Mouse (Mus musculus): ENCODE results near the gene Pdlim7. TPM values are rescaled to one million over a fixed set of nuclear protein-coding genes. Genes with fewer than 3 reads are reported as not detected.
A peak's percentile ranks its signal among the peaks of the same experiment; 100 is the strongest.

Pdlim7 gene
- polyA plus RNA-seq, 1 experiment from 2014 or later, result 240 TPM

DNA sequence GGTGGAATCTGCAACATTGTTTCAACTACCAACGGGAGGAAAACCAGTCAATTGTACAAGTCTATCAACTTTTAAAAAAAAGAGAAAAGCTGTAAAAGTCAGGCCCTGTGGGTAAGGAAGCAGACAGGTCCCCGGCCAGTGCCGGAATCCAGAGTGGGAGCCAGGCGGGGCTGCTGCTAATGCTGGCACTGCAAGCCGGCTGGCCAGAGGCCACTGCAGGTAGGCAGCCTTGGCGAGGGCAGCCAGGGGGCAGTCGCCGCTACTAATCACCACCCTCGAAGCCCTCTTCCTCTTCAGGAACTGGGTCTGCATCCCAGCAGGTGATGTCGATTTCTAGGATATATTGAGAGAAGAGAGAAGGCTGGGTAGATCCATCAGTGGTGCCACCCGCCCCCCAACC is 39.5 kb downstream of the Pdlim7 start:
- Histone ChIP-seq H3K4me2 (ENCODE audit: low read depth, low read length) (no peak overlapping the region), H3K9me3 (replicated peaks; ENCODE audit: control insufficient read depth, low read length) (no peaks in the 10 kb centered on the region)
- WGBS, result 70% methylated on average over 11 of the region's 11 CpGs

GRCm38 (mm10) chr13:55473076-55473831 is 40.2 kb downstream of the Pdlim7 start:
- H3K9ac ChIP-seq (ENCODE audit: low read length), result peak overlapping the region; percentile 79
- peak overlapping the region; percentile 31; the same call in 1 of the 2 replicates for H3K27ac ChIP-seq (ENCODE audit: low read length)

More for the DNA sequence above, 39.5 kb downstream of the Pdlim7 start:
- Histone ChIP-seq H3K4me1 (ENCODE audit: control insufficient read depth, insufficient read depth, low read length) (peaks cover 17% of the 10 kb centered on the region), H3K27ac (ENCODE audit: low read length) (no peak overlapping the region), H3K27me3 (ENCODE audit: control insufficient read depth, insufficient read depth, low read length) (peaks cover 4% of the 10 kb centered on the region; the same call in 1 of the 2 replicates), H3K4me3 (replicated peaks; ENCODE audit: low read length) (no peak overlapping the region), H3K9ac (ENCODE audit: low read length) (no peak overlapping the region), H3K36me3 (ENCODE audit: control insufficient read depth, insufficient read depth, low read length) (peaks cover 15% of the 10 kb centered on the region)
- ATAC-seq (ENCODE audit: insufficient read depth, low FRiP score), result no peak

GRCm38 (mm10) chr13:55472132-55473022 is 41.1 kb downstream of the Pdlim7 start:
- under 1% methylated on average over 87 of the region's 103 CpGs for WGBS
- peak; percentile 48 for ATAC-seq (ENCODE audit: insufficient read depth, low FRiP score)
- Histone ChIP-seq H3K9ac (ENCODE audit: low read length) (peak overlapping the region; percentile 79), H3K4me3 (replicated peaks; ENCODE audit: low read length) (peak overlapping the region; percentile 59), H3K4me2 (ENCODE audit: low read depth, low read length) (peak overlapping the region; percentile 100), H3K9me3 (replicated peaks; ENCODE audit: control insufficient read depth, low read length) (no peaks in the 10 kb centered on the region), H3K27me3 (ENCODE audit: control insufficient read depth, insufficient read depth, low read length) (peaks cover 4% of the 10 kb centered on the region; the same call in 1 of the 2 replicates), H3K4me1 (ENCODE audit: control insufficient read depth, insufficient read depth, low read length) (peaks cover 17% of the 10 kb centered on the region), H3K36me3 (ENCODE audit: control insufficient read depth, insufficient read depth, low read length) (peaks cover 14% of the 10 kb centered on the region), H3K27ac (ENCODE audit: low read length) (peak overlapping the region; percentile 31)

More at GRCm38 (mm10) chr13:55473076-55473831, 40.2 kb downstream of the Pdlim7 start:
- H3K4me3 ChIP-seq (replicated peaks; ENCODE audit: low read length), result peak overlapping the region; percentile 59
- no peak for ATAC-seq (ENCODE audit: insufficient read depth, low FRiP score)
- H3K36me3 ChIP-seq (ENCODE audit: control insufficient read depth, insufficient read depth, low read length), result peaks cover 15% of the 10 kb centered on the region
- H3K4me1 ChIP-seq (ENCODE audit: control insufficient read depth, insufficient read depth, low read length), result peaks cover 17% of the 10 kb centered on the region
- 30% methylated on average over 18 of the region's 18 CpGs for WGBS
- H3K4me2 ChIP-seq (ENCODE audit: low read depth, low read length), result peak overlapping the region; percentile 100
- no peaks in the 10 kb centered on the region for H3K9me3 ChIP-seq (replicated peaks; ENCODE audit: control insufficient read depth, low read length)
- H3K27me3 ChIP-seq (ENCODE audit: control insufficient read depth, insufficient read depth, low read length), result peaks cover 4% of the 10 kb centered on the region; the same call in 1 of the 2 replicates

DNA sequence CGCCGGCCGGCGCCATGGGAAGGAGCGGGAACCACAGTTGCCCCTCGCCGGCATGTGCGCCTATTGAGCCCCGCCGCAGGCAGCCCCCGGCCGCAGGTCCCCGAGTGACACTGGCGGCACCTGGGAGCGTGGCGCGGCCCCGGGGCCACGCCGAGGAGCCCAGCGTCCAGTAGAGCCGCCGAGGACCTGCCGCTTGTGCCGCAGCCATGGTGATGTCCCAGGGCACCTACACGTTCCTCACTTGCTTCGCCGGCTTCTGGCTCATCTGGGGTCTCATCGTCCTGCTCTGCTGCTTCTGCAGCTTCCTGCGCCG is 41.7 kb downstream of the Pdlim7 start:
- Histone ChIP-seq H3K4me3 (replicated peaks; ENCODE audit: low read length) (peak overlapping the region; percentile 59), H3K4me1 (ENCODE audit: control insufficient read depth, insufficient read depth, low read length) (peaks cover 17% of the 10 kb centered on the region), H3K36me3 (ENCODE audit: control insufficient read depth, insufficient read depth, low read length) (peaks cover 9% of the 10 kb centered on the region), H3K4me2 (ENCODE audit: low read depth, low read length) (peak overlapping the region; percentile 100), H3K27me3 (ENCODE audit: control insufficient read depth, insufficient read depth, low read length) (peaks cover 4% of the 10 kb centered on the region; the same call in 1 of the 2 replicates), H3K9me3 (replicated peaks; ENCODE audit: control insufficient read depth, low read length) (no peaks in the 10 kb centered on the region), H3K9ac (ENCODE audit: low read length) (peak overlapping the region; percentile 79), H3K27ac (ENCODE audit: low read length) (peak overlapping the region; percentile 23; the same call in 1 of the 2 replicates)
- ATAC-seq (ENCODE audit: insufficient read depth, low FRiP score), result peak; percentile 14; the same call in 1 of the 2 replicates
- WGBS, result under 1% methylated on average over 31 of the region's 31 CpGs

DNA sequence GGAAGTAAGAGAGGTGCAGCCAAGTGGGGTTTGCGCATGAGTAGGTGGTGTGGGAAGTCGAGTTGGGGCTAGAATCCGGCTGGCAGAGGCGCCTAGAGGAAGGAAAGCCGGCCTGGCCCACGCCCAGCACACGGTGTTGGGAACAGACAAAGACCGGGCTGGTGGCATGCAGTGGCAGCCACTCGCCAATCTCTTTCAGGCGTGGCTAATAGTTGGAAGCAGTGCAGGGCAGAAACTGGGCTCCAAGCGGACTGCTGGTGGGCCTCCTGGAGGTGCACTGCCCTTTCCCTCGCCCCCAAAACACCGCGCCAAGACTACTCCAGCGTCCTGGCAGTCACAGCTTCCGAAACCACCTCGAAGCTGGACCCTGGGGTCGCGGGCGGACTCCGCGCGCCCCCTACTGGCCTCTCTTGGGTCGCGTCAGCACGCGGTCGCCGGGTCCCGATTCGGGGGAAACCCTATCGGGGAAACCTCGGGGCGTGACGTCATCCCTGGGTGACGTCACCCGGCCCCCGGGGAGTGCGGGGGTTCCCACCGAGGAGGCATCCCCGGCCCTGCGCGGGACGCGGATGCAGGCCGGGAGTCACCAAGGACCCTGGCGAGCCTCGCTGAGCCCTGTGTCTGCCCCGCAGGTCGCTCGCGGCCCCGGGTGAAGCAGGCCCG is 42.2 kb downstream of the Pdlim7 start:
- peak; percentile 71 for ATAC-seq (ENCODE audit: insufficient read depth, low FRiP score)
- Histone ChIP-seq H3K27ac (ENCODE audit: low read length) (peak overlapping the region; percentile 23; the same call in 1 of the 2 replicates), H3K36me3 (ENCODE audit: control insufficient read depth, insufficient read depth, low read length) (peaks cover 8% of the 10 kb centered on the region)

DNA sequence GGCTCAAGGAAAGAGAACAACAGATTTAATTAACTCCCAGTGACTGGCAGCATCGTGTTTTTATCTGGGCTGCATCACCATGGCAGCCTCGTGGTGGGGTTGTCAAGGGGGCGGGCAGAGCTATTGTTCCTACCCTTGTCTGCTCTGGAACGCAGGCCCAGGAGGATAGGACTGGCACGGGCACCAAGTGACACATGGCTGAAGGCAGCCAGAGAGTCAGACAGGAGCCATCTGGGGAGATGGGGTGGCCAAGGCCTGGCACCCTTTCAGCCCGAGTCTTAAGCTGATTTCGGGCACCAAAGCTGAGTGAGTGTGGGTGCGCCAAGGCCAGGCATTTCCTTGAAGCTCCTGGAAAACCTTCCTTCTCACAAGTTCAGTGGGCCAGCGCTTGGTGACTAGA is 43.1 kb downstream of the Pdlim7 start:
- no peak for ATAC-seq (ENCODE audit: insufficient read depth, low FRiP score)
- Histone ChIP-seq H3K9ac (ENCODE audit: low read length) (peak overlapping the region; percentile 79; the same call in 1 of the 2 replicates), H3K4me1 (ENCODE audit: control insufficient read depth, insufficient read depth, low read length) (peaks cover 17% of the 10 kb centered on the region), H3K4me2 (ENCODE audit: low read depth, low read length) (no peak overlapping the region), H3K27ac (ENCODE audit: low read length) (no peak overlapping the region), H3K4me3 (replicated peaks; ENCODE audit: low read length) (no peak overlapping the region), H3K9me3 (replicated peaks; ENCODE audit: control insufficient read depth, low read length) (no peaks in the 10 kb centered on the region), H3K36me3 (ENCODE audit: control insufficient read depth, insufficient read depth, low read length) (peaks cover 2% of the 10 kb centered on the region; the same call in 1 of the 2 replicates), H3K27me3 (ENCODE audit: control insufficient read depth, insufficient read depth, low read length) (peaks cover 4% of the 10 kb centered on the region; the same call in 1 of the 2 replicates)
- WGBS, result 76% methylated on average over 9 of the region's 9 CpGs

More for the DNA sequence above, 42.2 kb downstream of the Pdlim7 start:
- Histone ChIP-seq H3K27me3 (ENCODE audit: control insufficient read depth, insufficient read depth, low read length) (peaks cover 4% of the 10 kb centered on the region; the same call in 1 of the 2 replicates), H3K9me3 (replicated peaks; ENCODE audit: control insufficient read depth, low read length) (no peaks in the 10 kb centered on the region), H3K4me2 (ENCODE audit: low read depth, low read length) (peak overlapping the region; percentile 100), H3K4me3 (replicated peaks; ENCODE audit: low read length) (peak overlapping the region; percentile 59), H3K9ac (ENCODE audit: low read length) (peak overlapping the region; percentile 79), H3K4me1 (ENCODE audit: control insufficient read depth, insufficient read depth, low read length) (peaks cover 17% of the 10 kb centered on the region)
- 1% methylated on average over 54 of the region's 54 CpGs for WGBS

DNA sequence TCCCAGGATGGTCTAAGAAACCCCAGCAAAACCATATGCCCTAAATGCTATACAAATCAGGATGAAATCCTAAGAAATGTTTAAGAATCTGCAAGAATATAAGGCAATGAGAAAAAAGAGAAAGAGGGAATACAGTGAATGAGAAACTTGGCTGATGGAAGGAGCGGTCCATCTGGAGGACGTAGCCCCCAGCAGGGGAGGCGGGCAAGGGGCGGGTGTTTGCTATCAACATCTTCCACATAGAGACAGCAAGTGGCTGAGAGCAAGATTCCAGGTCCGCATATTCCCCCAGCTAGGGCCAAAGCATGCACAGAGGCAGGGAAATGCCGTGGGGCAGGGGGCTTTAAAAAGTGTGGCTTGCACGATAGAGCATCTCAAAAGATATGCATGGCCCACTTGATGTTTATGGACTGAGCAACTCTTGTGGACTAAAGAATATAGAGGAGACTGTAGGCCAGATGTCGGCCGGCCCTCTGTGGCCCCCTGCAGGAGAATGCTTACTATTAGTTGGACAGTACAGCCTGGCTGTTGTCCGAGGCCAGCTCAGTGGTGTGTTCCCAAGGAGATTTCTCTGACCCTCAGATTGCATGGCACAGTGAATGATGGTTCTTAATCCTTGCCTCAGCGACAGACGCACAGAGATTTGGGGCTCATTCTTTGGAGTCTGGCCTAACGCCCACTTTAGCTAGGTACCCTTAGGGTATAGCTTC is 44.5 kb downstream of the Pdlim7 start:
- no peak overlapping the region for H3K9ac ChIP-seq (ENCODE audit: low read length)
- 42% methylated on average over 13 of the region's 13 CpGs for WGBS
- no peaks in the 10 kb centered on the region for H3K36me3 ChIP-seq (ENCODE audit: control insufficient read depth, insufficient read depth, low read length)
- H3K4me1 ChIP-seq (ENCODE audit: control insufficient read depth, insufficient read depth, low read length), result peaks cover 26% of the 10 kb centered on the region
- no peak for ATAC-seq (ENCODE audit: insufficient read depth, low FRiP score)
- no peak overlapping the region for H3K4me3 ChIP-seq (replicated peaks; ENCODE audit: low read length)
- H3K9me3 ChIP-seq (replicated peaks; ENCODE audit: control insufficient read depth, low read length), result no peaks in the 10 kb centered on the region
- H3K4me2 ChIP-seq (ENCODE audit: low read depth, low read length), result no peak overlapping the region
- H3K27me3 ChIP-seq (ENCODE audit: control insufficient read depth, insufficient read depth, low read length), result peaks cover 4% of the 10 kb centered on the region; the same call in 1 of the 2 replicates
- no peak overlapping the region for H3K27ac ChIP-seq (ENCODE audit: low read length)

DNA sequence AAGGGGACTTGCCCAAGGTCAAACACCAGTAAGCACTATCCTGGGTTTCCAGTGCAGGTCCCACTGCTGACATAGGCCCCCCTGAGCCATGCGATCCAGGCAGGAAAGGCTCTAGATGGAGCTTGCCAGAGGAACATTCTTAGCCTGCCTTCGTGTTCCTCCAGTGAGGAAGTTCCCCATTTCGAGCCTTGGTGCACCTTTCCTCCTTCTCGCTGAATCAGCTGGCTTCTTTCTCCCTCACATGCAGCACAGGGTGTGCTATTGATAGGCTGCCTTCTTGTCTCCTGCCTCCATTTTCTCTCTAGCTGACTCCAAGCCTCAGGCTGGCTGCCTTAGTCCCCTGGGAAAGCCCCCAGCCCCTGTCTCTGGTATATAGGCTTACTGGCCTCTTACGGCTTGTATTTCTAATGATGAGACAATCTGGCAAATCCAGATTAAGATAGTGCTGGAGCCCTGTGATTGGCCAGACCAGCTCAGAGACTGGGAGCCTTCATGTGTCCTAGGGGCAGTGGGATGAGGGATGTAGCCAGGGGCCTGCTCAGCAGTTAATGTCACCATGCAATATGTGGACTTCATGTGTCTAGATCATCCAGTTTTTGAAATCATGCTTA is 47.5 kb downstream of the Pdlim7 start:
- WGBS, result 74% methylated on average over 5 of the region's 5 CpGs
- Histone ChIP-seq H3K4me2 (ENCODE audit: low read depth, low read length) (no peak overlapping the region), H3K4me1 (ENCODE audit: control insufficient read depth, insufficient read depth, low read length) (peaks cover 15% of the 10 kb centered on the region), H3K9ac (ENCODE audit: low read length) (no peak overlapping the region), H3K9me3 (replicated peaks; ENCODE audit: control insufficient read depth, low read length) (no peaks in the 10 kb centered on the region), H3K36me3 (ENCODE audit: control insufficient read depth, insufficient read depth, low read length) (no peaks in the 10 kb centered on the region), H3K4me3 (replicated peaks; ENCODE audit: low read length) (no peak overlapping the region), H3K27me3 (ENCODE audit: control insufficient read depth, insufficient read depth, low read length) (peaks cover 4% of the 10 kb centered on the region; the same call in 1 of the 2 replicates), H3K27ac (ENCODE audit: low read length) (no peak overlapping the region)
- ATAC-seq (ENCODE audit: insufficient read depth, low FRiP score), result no peak
